27 mouse cellular contexts compared by ENCODE assay signal in genomic region chr6:29200496-29200895, GRCm38 (mm10). TPM values are rescaled to one million over a fixed set of nuclear protein-coding genes. Genes with fewer than 3 reads are reported as not detected.
A peak's percentile ranks its signal among the peaks of the same experiment; 100 is the strongest.
DNase-seq lines count a peak whose midpoint lies in the region.
"Had no signal": no experiment of that assay in that cellular context is flagged by ENCODE, and none has a peak within 500 bp of the region (broad histone marks: within the 10 kb centered on the region; RNA-seq: fewer than 3 reads in every experiment).

No protein-coding gene starts in this region.

- H3K36me3 ChIP-seq in heart, embryonic 10.5 days = peaks cover 44% of the 10 kb centered on the region

- H3K27ac ChIP-seq in heart, embryonic 10.5 days = no peak overlapping the region
- H3K27ac ChIP-seq: embryonic facial prominence, embryonic 13.5 days; forebrain, embryonic 12.5 days; hindbrain, embryonic 13.5 days; kidney, embryonic 15.5 days; layer of hippocampus, adult 2 months; left cerebral cortex, adult 2 months; limb, embryonic 13.5 days; lung, embryonic 15.5 days; neural tube, embryonic 13.5 days; stomach, postnatal 0 days had no signal

- no peak overlapping the region for H3K4me3 ChIP-seq in heart, embryonic 10.5 days
- H3K4me3 ChIP-seq: embryonic facial prominence, embryonic 13.5 days; forebrain, embryonic 12.5 days; hindbrain, embryonic 13.5 days; kidney, embryonic 15.5 days; layer of hippocampus, adult 2 months; left cerebral cortex, adult 2 months; limb, embryonic 13.5 days; lung, embryonic 15.5 days; myocyte; neural tube, embryonic 13.5 days had no signal

- H3K9me3 ChIP-seq in heart, embryonic 10.5 days = no peaks in the 10 kb centered on the region
- H3K9me3 ChIP-seq: embryonic facial prominence, embryonic 13.5 days; forebrain, embryonic 12.5 days; hindbrain, embryonic 13.5 days; kidney, embryonic 15.5 days; limb, embryonic 13.5 days; lung, embryonic 15.5 days; neural tube, embryonic 13.5 days had no signal

- H3K27me3 ChIP-seq in heart, embryonic 10.5 days (ENCODE audit: insufficient read depth, poor library complexity, severe bottlenecking) = peaks cover 35% of the 10 kb centered on the region
- H3K27me3 ChIP-seq: CH12.LX had no signal

- WGBS in heart, embryonic 10.5 days = 73% methylated on average over 3 of the region's 3 CpGs

- intact Hi-C loops in heart, postnatal 14 days (cut with DNase I) = no loop called here

- peak; percentile 27 for DNase-seq in adrenal gland, postnatal 14 days
- DNase-seq in adrenal gland, postnatal 25 days = no peak
- peak; percentile 58 for DNase-seq in heart, embryonic 10.5 days (ENCODE audit: low spot score)
- no peak for DNase-seq in heart, postnatal 14 days
- peak; percentile 10 to 62 for DNase-seq in spleen, postnatal 4 days (ENCODE audit: low spot score in 2 of 2)
- DNase-seq in spleen, adult 18-20 months = no peak
- no peak for DNase-seq in frontal cortex, adult 2 months (ENCODE audit: extremely low spot score in 1 of 2, low spot score in 1 of 2)
- DNase-seq: adrenal gland, adult 8-10 months; cerebellum, adult 11 months; gastrocnemius, postnatal 36 days; kidney, adult 11 months; kidney, postnatal 36 days; right cerebral cortex, postnatal 14 days had no signal

- H3K4me1 ChIP-seq in heart, embryonic 10.5 days = peaks cover 20% of the 10 kb centered on the region

RNA-seq across cellular contexts. Expression of gene Impdh1, which starts 15.7 kb away (rescaled TPM):
- total RNA-seq in adrenal gland, postnatal 14 days (2021) = 252 and 482 TPM in 2 replicates
- 76.4 and 81.1 TPM in 2 replicates for total RNA-seq in adrenal gland, postnatal 25 days (2021)
- 50.7 and 54.0 TPM in 2 replicates for polyA plus RNA-seq in heart, embryonic 10.5 days (2016; fragmentation: Nextera tagmentation; extraction: Ambion mirVana)
- total RNA-seq in heart, postnatal 14 days (2021) = 10 to 100 TPM; 25.2 to 27.0 TPM
- polyA plus RNA-seq in frontal cortex, adult 2 months (2012; rRNA removed) = 58.2 and 64.1 TPM in 2 replicates

RNA-seq across cellular contexts. Expression of gene Prrt4, which starts 21.1 kb away (rescaled TPM):
- total RNA-seq in adrenal gland, postnatal 14 days (2021) = 4.9 and 5.1 TPM in 2 replicates
- 2.9 and 6.2 TPM in 2 replicates for total RNA-seq in adrenal gland, postnatal 25 days (2021)
- 3.2 and 4.3 TPM in 2 replicates for polyA plus RNA-seq in heart, embryonic 10.5 days (2016; fragmentation: Nextera tagmentation; extraction: Ambion mirVana)
- total RNA-seq in heart, postnatal 14 days (2021) = 1 to 10 TPM; 4.2 to 4.7 TPM
- polyA plus RNA-seq in frontal cortex, adult 2 months (2012; rRNA removed) = 3.7 and 4.3 TPM in 2 replicates
- total RNA-seq: CH12.LX; common myeloid progenitor, adult 5-6 weeks; megakaryocyte progenitor cell, adult 5-6 weeks had no signal

RNA-seq across cellular contexts. Expression of gene Rbm28, which starts 35.7 kb away (rescaled TPM):
- total RNA-seq in adrenal gland, postnatal 14 days (2021) = 29.7 and 31.8 TPM in 2 replicates
- 33.1 and 34.2 TPM in 2 replicates for total RNA-seq in adrenal gland, postnatal 25 days (2021)
- 30.0 and 44.4 TPM in 2 replicates for polyA plus RNA-seq in heart, embryonic 10.5 days (2016; fragmentation: Nextera tagmentation; extraction: Ambion mirVana)
- total RNA-seq in heart, postnatal 14 days (2021) = 10 to 100 TPM; 19.5 to 21.0 TPM
- polyA plus RNA-seq in frontal cortex, adult 2 months (2012; rRNA removed) = 57.3 and 58.3 TPM in 2 replicates

Comparison
In these comparisons a context has a peak if more than half of its experiments do, and no peak if none do; other contexts are left out.
1. DNase-seq: peak in adrenal gland, postnatal 14 days (single experiment), heart, embryonic 10.5 days (single experiment) and spleen, postnatal 4 days (2 of 2); none in adrenal gland, postnatal 25 days (single experiment), heart, postnatal 14 days (0 of 2), spleen, adult 18-20 months (0 of 2) and frontal cortex, adult 2 months (0 of 2).